Mouse (Mus musculus) erythroid progenitor cell, adult 5-6 weeks (primary cell): Measurements from ENCODE around the gene Fastkd5. TPM values are rescaled to one million over a fixed set of nuclear protein-coding genes. Genes with fewer than 3 reads are reported as not detected.
A peak's percentile ranks its signal among the peaks of the same experiment; 100 is the strongest.
"Not testable (repeated sequence)": the region's sequence is repeated elsewhere in the genome, so short reads cannot be mapped to it uniquely, and the experiment has no call there.

Source experiments
- ATAC-seq: replicated peaks from 2 replicates; pipeline ENCODE4 v1.8.0; 2016; ENCODE audit warnings: moderate number of reproducible peaks, mild to moderate bottlenecking, moderate TSS enrichment, inconsistent platforms; ENCODE audit not compliant: poor library complexity, low FRiP score, severe bottlenecking
- total RNA-seq, 2 experiments: library from RNA; stranded (forward) in 1 of 2; stranded (reverse) in 1 of 2; fragments of 150-400 nt in 1 of 2; fragments of 186-747, 209-891 nt in 1 of 2; gene quantifications; 2 replicates each; pipeline versions ENCODE4 v1.2.3 to v1.2.4; 2015 to 2017; ENCODE audit warnings: low replicate concordance in 2 of 2

The Fastkd5 gene
- total RNA-seq (2015; ENCODE audit: low replicate concordance) (14.1 and 18.0 TPM in 2 replicates), total RNA-seq (2017; ENCODE audit: low replicate concordance) (6.3 and 7.6 TPM in 2 replicates)

GRCm38 (mm10) chr2:130629839-130630203 lies at the start of gene Fastkd5, which contains the start of gene Ubox5:
TSS of gene Fastkd5 (minus strand) at chr2:130630027.
TSS of gene Ubox5 (minus strand) at chr2:130630038.
- peak; percentile 91 for ATAC-seq

DNA sequence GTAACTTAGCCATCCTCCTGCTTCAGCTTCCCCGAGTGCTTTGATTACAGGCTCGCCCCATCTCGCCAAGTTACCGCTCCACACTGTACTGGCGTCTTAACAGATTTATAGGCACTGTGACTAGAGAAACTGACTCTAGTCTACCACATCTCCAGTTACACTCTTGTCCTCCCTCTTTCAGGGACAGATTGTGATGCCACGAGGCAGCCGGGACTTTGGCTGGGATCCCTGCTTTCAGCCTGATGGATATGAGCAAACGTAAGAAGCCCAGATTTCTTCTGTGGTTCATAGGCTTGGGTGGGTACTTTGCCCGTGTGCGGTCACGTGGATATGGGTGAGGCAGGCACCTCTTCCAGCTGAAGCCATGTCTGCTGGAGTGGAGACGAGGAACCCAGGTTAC lies 49.3 kb upstream of the Fastkd5 start:
- no peak for ATAC-seq

- ATAC-seq, result no peak
Observed at GRCm38 (mm10) chr2:130677211-130677610, 47.4 kb upstream of the Fastkd5 start.

GRCm38 (mm10) chr2:130667559-130667958 lies 37.7 kb upstream of the Fastkd5 start, which contains the start of gene Itpa:
TSS of gene Itpa (plus strand) at chr2:130667610.
- ATAC-seq, result peak; percentile 86

GRCm38 (mm10) chr2:130664102-130664701 lies 34.4 kb upstream of the Fastkd5 start, which contains the start of gene Ddrgk1:
TSS of gene Ddrgk1 (minus strand) at chr2:130664659.
- peak; percentile 82 for ATAC-seq

DNA sequence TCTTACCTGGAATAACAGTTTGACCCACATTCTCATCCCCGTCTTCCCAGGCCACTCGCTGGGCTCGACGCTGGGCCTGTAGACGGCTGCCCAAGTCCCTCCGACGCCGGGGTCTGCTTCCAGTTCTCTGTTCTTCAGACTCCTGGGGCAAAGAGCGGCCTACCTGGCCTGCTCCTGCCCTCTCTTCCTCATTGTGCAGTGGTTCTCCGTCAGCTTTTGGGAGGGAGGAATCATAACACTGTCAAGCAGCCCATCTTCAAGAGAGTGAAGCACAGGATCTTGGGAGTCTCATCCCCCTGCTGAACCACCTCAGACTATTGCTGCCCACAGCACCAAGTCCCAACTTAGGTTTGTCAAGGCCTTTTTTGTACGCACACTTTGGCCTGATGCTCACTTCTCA lies 33.5 kb upstream of the Fastkd5 start:
- no peak for ATAC-seq

- no peak for ATAC-seq
Observed at GRCm38 (mm10) chr2:130658530-130658929, 28.7 kb upstream of the Fastkd5 start.

GRCm38 (mm10) chr2:130657541-130657940 lies 27.7 kb upstream of the Fastkd5 start:
- no peak for ATAC-seq

- no peak for ATAC-seq
Observed at GRCm38 (mm10) chr2:130656536-130656935, 26.7 kb upstream of the Fastkd5 start.

DNA sequence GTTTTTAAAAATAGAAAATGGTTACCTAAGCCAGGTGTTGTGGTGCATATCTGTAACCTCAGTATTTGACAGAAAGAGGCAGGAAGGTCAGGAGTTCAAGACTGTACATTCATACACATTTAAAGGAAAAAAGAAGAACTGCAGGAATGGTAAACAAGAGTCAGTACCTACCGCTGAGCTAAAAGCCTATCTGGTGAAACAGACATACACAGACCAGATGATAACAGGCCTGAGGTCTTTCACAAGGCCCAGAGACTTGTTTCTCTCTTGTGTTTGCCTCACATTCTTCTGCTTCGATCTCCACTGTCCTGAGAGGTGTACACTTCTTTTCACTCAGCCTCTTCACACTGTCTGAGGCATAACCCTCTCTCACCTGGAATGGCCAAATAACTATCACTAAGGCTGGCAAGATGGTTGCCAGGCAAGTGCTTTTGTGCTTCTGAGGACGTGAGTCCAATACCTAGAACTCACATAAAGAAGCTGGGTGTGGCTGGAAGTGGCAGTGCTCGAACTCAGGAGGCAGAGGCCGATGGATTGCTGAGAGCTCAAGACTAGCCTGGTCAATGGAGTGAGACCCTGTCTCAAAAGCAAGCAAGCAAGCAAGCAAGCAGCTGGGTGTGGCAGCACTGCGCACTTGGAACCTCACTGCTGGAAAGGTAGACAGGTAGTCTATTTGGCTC lies 26.0 kb upstream of the Fastkd5 start:
- peak; percentile 78 for ATAC-seq

GRCm38 (mm10) chr2:130653760-130654159 lies 23.9 kb upstream of the Fastkd5 start:
- no peak for ATAC-seq

DNA sequence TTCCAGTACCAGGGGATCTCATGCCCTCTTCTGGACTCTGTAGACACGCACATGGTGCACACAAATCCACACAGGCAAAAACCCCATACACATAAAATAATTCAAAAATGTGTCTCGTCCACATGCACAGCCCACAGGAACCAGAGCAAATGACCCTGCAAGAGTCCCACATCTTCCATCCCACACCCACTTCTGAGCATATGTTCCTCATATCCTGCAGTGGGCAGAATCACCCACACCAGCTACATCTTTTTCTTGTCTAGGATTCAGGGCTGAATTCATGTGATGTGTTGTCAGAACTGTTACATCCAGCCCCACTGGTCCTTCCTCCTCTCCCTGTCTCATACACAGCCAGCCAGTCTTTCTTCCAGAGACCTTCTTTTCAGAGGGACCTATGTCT lies 23.5 kb upstream of the Fastkd5 start:
- no peak for ATAC-seq

DNA sequence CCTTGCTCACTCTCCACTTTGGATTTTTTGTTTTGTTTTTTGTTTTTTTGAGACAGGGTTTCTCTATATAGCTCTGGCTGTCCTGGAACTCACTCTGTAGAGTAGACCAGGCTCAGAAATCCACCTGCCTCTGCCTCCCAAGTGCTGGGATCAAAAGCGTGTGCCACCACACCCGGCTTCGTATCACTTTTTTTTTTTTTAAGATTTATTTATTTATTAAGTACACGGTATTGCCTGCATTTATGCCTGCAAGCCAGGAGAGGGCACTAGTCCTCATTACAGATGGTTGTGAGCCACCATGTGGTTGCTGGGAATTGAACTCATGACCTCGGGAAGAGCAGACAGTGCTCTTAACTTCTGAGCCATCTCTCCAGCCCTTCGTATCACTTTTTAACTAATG lies 19.2 kb upstream of the Fastkd5 start:
- not testable (repeated sequence) for ATAC-seq

- ATAC-seq, result no peak
Observed at GRCm38 (mm10) chr2:130645198-130645597, 15.4 kb upstream of the Fastkd5 start.

DNA sequence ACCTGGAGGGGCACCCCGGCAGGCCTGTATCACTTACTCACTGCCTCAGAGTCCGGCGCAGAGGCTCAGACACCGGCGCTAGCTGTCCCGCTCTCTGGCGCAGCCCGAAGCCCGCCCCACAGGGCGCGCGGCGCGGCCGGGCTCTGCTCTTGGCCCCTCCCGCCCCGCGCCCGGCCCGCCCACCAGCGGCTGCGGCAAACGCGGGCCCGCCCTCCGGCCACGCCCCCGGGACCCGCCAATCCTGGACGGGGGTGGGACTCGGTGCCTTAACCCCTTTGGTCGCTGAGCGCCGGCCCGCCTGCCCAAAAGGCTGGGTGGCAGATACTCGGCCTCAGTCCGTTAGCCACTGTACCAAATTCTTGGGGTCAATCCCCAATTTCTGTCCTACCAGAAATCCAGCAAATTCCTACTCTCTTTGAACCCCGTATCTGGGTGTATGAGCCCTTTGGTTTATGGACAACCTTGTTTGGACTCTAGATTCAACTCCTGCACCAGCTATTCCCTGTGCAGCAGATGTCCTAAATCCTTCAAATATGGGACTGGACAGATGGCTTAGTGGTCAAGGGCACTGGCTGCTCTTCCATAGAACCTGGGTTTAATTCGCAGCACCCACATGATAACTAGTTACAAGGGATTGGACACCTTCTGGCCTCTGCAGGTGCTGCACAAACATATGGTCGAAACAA lies 13.0 kb upstream of the Fastkd5 start, which contains the start of gene Lzts3:
Gene Lzts3 (minus strand): TSS at position 120 of the 686 bp plus-strand sequence.
- ATAC-seq, result peak; percentile 96

GRCm38 (mm10) chr2:130642197-130642660 lies 12.4 kb upstream of the Fastkd5 start:
- ATAC-seq, result no peak

DNA sequence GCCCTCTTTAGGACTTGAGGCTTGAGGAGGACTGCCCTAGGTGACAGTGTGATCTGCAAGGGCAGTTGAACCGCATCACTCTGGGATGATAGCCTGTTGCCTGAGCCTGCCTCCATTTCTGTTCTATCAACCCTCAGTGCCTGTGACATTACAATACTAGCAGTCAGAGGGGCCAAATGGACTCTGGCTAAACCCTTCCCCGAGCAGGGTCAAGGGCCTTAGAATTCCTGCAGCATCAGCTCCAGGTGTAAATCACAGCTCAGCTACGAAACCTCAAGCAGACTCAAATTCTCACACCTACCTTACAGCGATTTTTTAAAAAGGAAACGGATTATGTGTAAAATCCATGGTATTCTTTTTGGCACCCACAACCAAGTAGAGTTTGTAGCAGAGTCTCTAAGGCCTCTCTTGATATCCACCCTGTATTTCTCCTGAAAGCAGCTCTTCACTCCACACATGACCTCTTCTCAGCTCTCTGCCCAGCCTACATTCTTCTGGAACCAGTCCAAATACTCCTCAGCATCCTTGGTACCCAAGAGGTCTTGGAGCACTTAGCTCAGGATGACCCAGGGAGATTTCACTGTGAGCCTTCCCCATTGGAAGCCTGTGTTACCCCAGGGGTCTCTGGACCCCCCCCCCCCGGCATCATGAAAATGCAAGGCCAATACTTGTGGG lies 11.7 kb upstream of the Fastkd5 start:
- ATAC-seq, result no peak

DNA sequence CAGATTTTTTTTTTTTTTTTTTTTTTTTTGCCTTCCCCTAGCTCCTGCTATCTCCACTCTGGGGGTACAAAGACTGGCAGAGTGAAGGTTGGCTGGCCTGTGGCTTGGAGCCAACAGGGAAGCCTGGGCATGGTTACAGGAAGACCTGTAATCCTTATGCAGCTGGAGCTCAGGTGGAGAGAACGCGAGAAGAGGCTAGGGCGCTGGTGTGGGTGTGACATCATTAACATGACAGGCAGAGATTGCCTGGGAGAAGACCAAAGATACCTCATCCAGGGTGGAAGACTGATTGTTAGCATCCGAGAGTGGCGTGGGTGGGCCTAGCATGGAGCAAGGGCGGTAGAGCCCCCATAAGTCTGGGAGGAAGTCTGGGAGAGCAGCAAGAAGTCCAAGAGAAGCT lies 9.4 kb upstream of the Fastkd5 start:
- ATAC-seq, result no peak

DNA sequence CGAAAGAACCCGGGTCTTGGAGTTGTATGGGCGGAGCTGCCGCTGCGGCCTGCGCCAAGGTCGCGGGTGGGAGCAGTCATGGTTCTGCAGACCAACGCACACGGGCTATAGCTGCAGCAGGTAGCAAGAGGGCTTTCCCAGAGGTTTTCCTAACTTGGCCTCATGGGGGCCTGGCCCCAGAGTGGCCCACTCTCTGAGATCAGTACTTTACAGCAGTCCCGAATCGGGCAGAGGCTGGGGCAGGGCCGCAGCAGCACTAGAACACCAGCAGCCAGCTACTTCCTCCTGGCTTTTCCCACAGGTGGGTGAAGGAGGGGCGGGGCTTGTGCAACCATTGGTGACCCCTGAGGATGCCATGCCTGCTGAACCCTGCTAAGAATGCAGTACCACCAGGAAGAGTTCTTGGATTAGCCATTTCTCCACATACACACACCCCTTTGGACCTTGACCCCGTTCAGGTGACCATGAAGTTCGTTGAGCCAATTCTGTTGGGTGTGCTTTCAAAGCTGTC lies 8.3 kb upstream of the Fastkd5 start:
- ATAC-seq, result no peak

- ATAC-seq, result peak; percentile 47; the same call in 1 of the 2 replicates
Observed at GRCm38 (mm10) chr2:130635847-130636246, 6.0 kb upstream of the Fastkd5 start.
